Mouse (Mus musculus) liver, embryonic 16.5 days (tissue): ENCODE measurements at regions not wholly inside any gene's neighbourhood (a gene's known extent, or its start where the extent isn't known, plus 50 kb on each side); places are given as distances from the start of the nearest gene placed in this dataset.

Experiments
- ATAC-seq: fragments of 200-750 bp; cut with Nextera tagmentation; 2 replicates; pipeline ENCODE4 v1.8.0; 2017; ENCODE audit warnings: low read depth, mild to moderate bottlenecking, moderate number of reproducible peaks, moderate library complexity
- H3K27ac ChIP-seq: fragments of 300-500 bp; sonication (generic); 2 replicates; pipeline ENCODE4 v1.5.1; 2014; ENCODE audit warnings: mild to moderate bottlenecking, low read length
- H3K27me3 ChIP-seq: fragments of 300-500 bp; sonication (generic); 2 replicates; pipeline ENCODE4 v1.6.1; 2014; ENCODE audit warnings: low read depth, low read length, mixed read lengths; ENCODE audit not compliant: control insufficient read depth, insufficient read depth
- H3K36me3 ChIP-seq: fragments of 300-500 bp; sonication (generic); 2 replicates; pipeline ENCODE4 v1.6.1; 2014; ENCODE audit warnings: mild to moderate bottlenecking; ENCODE audit not compliant: control insufficient read depth, insufficient read depth
- H3K4me1 ChIP-seq: fragments of 300-500 bp; sonication (generic); 2 replicates; pipeline ENCODE4 v1.6.1; 2014; ENCODE audit warnings: low read depth, low read length, mixed read lengths; ENCODE audit not compliant: control insufficient read depth
- H3K4me2 ChIP-seq: fragments of 300-500 bp; sonication (generic); 2 replicates; pipeline ENCODE4 v1.6.1; 2014; ENCODE audit warnings: low read depth, low read length, mixed read lengths
- H3K4me3 ChIP-seq: fragments of 300-500 bp; sonication (generic); 2 replicates; pipeline ENCODE4 v1.5.1; 2014; ENCODE audit warnings: low read depth, mild to moderate bottlenecking, low read length
- H3K9ac ChIP-seq: fragments of 300-500 bp; sonication (generic); 2 replicates; pipeline ENCODE4 v1.6.1; 2014; ENCODE audit warnings: low read depth, low read length
- H3K9me3 ChIP-seq: fragments of 300-500 bp; sonication (generic); replicated peaks from 2 replicates; pipeline ENCODE4 v1.6.1; 2016; ENCODE audit warnings: low read length; ENCODE audit not compliant: control insufficient read depth
- WGBS: fragments of 180-500 bp; shearing (Covaris S2); extraction: QIAGEN DNeasy Blood & Tissue Kit; methylation state at CpG from one replicate; pipeline ENCODE4 v1.1.7; 2014; ENCODE audit not compliant: insufficient replicate concordance; 5-methylcytosine and 5-hydroxymethylcytosine counted together

DNA sequence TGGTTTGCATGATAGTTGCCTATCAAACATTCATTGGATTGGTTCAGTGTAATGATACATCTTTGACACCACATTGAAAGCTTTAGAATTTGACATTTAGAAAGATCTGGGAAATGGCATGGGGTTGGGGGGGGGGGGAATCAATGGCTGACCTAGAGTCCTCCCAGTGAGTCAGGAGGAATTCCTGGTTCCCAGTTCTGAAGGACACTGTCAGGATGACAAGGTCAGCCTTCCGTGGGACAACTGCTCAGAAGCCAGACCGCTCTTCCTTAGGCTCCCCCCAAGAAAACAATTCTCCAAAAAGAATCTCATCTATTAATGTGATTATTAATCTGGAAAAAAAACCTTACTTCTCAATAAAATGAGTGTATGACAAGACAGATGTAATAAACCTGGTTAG, 132.1 kb upstream of the Grik3 start:
- H3K4me3 ChIP-seq: no peak overlapping the region
- H3K4me1 ChIP-seq: no peaks in the 10 kb centered on the region
- no peaks in the 10 kb centered on the region for H3K27me3 ChIP-seq
- no peaks in the 10 kb centered on the region for H3K9me3 ChIP-seq
- no peak overlapping the region for H3K9ac ChIP-seq
- 63% methylated on average over 2 of the region's 2 CpGs for WGBS
- no peak overlapping the region for H3K4me2 ChIP-seq
- no peak overlapping the region for H3K27ac ChIP-seq
- ATAC-seq: no peak
- no peaks in the 10 kb centered on the region for H3K36me3 ChIP-seq

DNA sequence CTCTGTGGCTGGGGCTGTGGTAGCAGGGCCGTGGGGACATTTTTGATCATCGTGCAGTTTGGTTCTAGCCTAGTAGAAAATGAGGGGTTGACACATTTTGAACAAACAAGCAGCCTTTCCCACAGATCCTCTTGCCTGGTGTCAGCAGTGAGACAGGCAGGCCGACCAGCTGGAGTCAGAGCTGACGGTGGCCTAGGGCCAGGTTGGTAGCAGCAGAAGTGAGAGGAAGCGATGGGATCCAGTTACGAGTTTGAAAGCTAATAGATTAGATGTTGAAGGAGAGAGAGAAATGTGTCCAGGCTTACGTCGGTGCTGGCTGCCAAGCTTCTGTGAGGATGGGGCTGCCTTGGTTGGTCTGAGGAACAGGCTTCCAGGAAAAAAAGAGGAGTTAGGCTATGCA, 134.1 kb upstream of the Grik3 start:
- Histone ChIP-seq H3K36me3 (no peaks in the 10 kb centered on the region), H3K9me3 (no peaks in the 10 kb centered on the region), H3K4me1 (no peaks in the 10 kb centered on the region), H3K4me3 (no peak overlapping the region), H3K27me3 (no peaks in the 10 kb centered on the region), H3K9ac (no peak overlapping the region), H3K27ac (no peak overlapping the region), H3K4me2 (no peak overlapping the region)
- WGBS: 39% methylated on average over 8 of the region's 8 CpGs
- ATAC-seq: no peak

GRCm38 (mm10) chr4:125354742-125355141, 135.8 kb upstream of the Grik3 start:
- ATAC-seq: no peak
- H3K4me3 ChIP-seq: no peak overlapping the region
- no peaks in the 10 kb centered on the region for H3K27me3 ChIP-seq
- no peaks in the 10 kb centered on the region for H3K9me3 ChIP-seq
- H3K9ac ChIP-seq: no peak overlapping the region
- no peaks in the 10 kb centered on the region for H3K36me3 ChIP-seq
- 46% methylated on average over 3 of the region's 3 CpGs for WGBS
- no peak overlapping the region for H3K27ac ChIP-seq
- no peaks in the 10 kb centered on the region for H3K4me1 ChIP-seq
- H3K4me2 ChIP-seq: no peak overlapping the region

GRCm38 (mm10) chr4:125350056-125350455, 140.4 kb upstream of the Grik3 start:
- Histone ChIP-seq H3K9me3 (no peaks in the 10 kb centered on the region), H3K9ac (no peak overlapping the region), H3K4me1 (no peaks in the 10 kb centered on the region), H3K27ac (no peak overlapping the region), H3K4me3 (no peak overlapping the region), H3K36me3 (no peaks in the 10 kb centered on the region), H3K27me3 (no peaks in the 10 kb centered on the region), H3K4me2 (no peak overlapping the region)
- no peak for ATAC-seq
- WGBS: 26% methylated on average over 1 of the region's 1 CpGs

DNA sequence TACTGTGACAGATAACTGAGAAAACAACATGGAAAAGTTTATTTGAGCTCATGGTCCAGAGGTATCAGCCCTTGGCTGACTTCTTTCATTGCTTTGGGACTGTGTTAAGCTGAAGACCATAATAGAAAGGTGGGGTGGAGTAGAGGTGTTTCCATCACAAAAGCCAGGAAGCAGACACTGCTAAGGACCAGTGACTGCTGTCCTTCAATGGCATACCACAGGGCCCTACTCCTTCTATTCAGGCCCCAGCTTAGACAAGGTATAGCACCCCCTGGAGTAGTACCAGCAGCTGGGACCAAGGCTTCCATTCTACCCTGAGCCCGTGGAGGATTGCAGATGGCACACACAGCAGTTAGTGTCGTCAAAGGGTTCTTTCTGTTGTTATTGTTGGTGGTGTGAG, 151.4 kb upstream of the Grik3 start:
- H3K36me3 ChIP-seq: no peaks in the 10 kb centered on the region
- WGBS: 42% methylated on average over 2 of the region's 2 CpGs
- H3K4me1 ChIP-seq: no peaks in the 10 kb centered on the region
- H3K9ac ChIP-seq: no peak overlapping the region
- no peaks in the 10 kb centered on the region for H3K27me3 ChIP-seq
- no peaks in the 10 kb centered on the region for H3K9me3 ChIP-seq
- no peak overlapping the region for H3K4me3 ChIP-seq
- no peak for ATAC-seq
- no peak overlapping the region for H3K4me2 ChIP-seq
- H3K27ac ChIP-seq: no peak overlapping the region

- WGBS: 19% methylated on average over 3 of the region's 3 CpGs
- Histone ChIP-seq H3K4me3 (no peak overlapping the region), H3K4me1 (no peaks in the 10 kb centered on the region)
These were observed 161.7 kb upstream of the Grik3 start for GRCm38 (mm10) chr4:125328806-125329205.

GRCm38 (mm10) chr4:125324495-125324894, 166.0 kb upstream of the Grik3 start:
- Histone ChIP-seq H3K27me3 (no peaks in the 10 kb centered on the region), H3K36me3 (no peaks in the 10 kb centered on the region), H3K9me3 (no peaks in the 10 kb centered on the region), H3K4me1 (no peaks in the 10 kb centered on the region), H3K4me3 (no peak overlapping the region), H3K27ac (no peak overlapping the region), H3K4me2 (no peak overlapping the region), H3K9ac (no peak overlapping the region)
- no peak for ATAC-seq
- 34% methylated on average over 3 of the region's 3 CpGs for WGBS

More at GRCm38 (mm10) chr4:125328806-125329205, 161.7 kb upstream of the Grik3 start:
- Histone ChIP-seq H3K9ac (no peak overlapping the region), H3K27ac (no peak overlapping the region), H3K9me3 (no peaks in the 10 kb centered on the region), H3K36me3 (no peaks in the 10 kb centered on the region), H3K27me3 (no peaks in the 10 kb centered on the region), H3K4me2 (no peak overlapping the region)
- no peak for ATAC-seq

DNA sequence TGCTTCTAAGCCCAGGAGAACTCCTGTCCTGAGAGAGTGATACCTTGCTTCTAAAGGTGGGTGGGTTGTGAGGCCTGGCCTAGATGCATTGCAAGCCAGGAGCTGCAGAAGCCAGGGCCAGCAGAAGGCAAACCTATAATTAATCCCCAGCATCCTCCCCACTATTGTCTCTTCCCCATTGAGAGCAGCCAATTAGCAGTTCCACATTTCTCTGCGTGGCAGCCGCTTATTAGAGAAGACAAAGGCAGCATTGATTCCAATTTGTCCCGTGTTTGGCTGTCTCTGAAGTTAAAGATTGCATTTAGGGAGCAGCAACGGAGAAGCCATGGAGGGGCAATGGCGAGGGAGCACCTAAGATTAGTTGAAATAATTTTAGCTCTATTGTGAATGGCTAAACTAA, 171.2 kb upstream of the Grik3 start:
- H3K27me3 ChIP-seq: no peaks in the 10 kb centered on the region
- ATAC-seq: no peak
- no peak overlapping the region for H3K4me3 ChIP-seq
- no peaks in the 10 kb centered on the region for H3K4me1 ChIP-seq
- 48% methylated on average over 5 of the region's 5 CpGs for WGBS
- H3K9ac ChIP-seq: no peak overlapping the region
- H3K27ac ChIP-seq: no peak overlapping the region
- H3K36me3 ChIP-seq: no peaks in the 10 kb centered on the region
- H3K4me2 ChIP-seq: no peak overlapping the region
- H3K9me3 ChIP-seq: no peaks in the 10 kb centered on the region

DNA sequence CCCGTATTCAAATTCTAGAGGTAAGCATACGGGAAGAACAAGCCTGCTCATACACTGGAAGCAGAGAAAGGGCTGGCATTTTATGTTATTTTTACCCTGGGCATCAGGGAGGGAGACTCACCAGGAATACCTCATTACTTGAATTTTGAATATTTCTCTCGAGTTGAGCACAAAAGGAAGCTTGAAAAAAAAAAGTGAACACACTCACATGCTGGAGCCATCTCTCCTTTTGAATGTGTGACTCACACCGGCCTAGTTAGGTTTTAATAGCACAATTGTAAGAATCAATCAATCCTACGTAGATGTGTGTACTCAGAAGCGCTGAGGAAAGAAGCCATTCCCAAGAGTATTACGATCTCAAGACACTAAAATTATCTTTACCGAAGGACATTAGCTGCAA, 172.2 kb upstream of the Grik3 start:
- H3K27me3 ChIP-seq: no peaks in the 10 kb centered on the region
- no peak overlapping the region for H3K4me3 ChIP-seq
- WGBS: 34% methylated on average over 8 of the region's 8 CpGs
- no peak overlapping the region for H3K9ac ChIP-seq
- no peak for ATAC-seq
- no peaks in the 10 kb centered on the region for H3K9me3 ChIP-seq
- no peaks in the 10 kb centered on the region for H3K36me3 ChIP-seq
- H3K4me2 ChIP-seq: no peak overlapping the region
- no peak overlapping the region for H3K27ac ChIP-seq
- H3K4me1 ChIP-seq: no peaks in the 10 kb centered on the region

- 45% methylated on average over 3 of the region's 3 CpGs for WGBS
- H3K27ac ChIP-seq: no peak overlapping the region
These were observed 173.6 kb upstream of the Grik3 start for GRCm38 (mm10) chr4:125316876-125317275.

More at GRCm38 (mm10) chr4:125316876-125317275, 173.6 kb upstream of the Grik3 start:
- no peak overlapping the region for H3K4me2 ChIP-seq
- no peaks in the 10 kb centered on the region for H3K4me1 ChIP-seq
- no peak overlapping the region for H3K4me3 ChIP-seq
- no peak overlapping the region for H3K9ac ChIP-seq
- H3K27me3 ChIP-seq: no peaks in the 10 kb centered on the region
- no peaks in the 10 kb centered on the region for H3K9me3 ChIP-seq
- ATAC-seq: no peak
- no peaks in the 10 kb centered on the region for H3K36me3 ChIP-seq
